Comparison of ENCODE assay signal across 23 mouse cellular contexts in genomic region chr3:70533593-70534321, GRCm38 (mm10).
"Had no signal": no experiment of that assay in that cellular context is flagged by ENCODE, and none has a peak within 500 bp of the region (broad histone marks: within the 10 kb centered on the region; RNA-seq: fewer than 3 reads in every experiment).

No protein-coding gene starts in this region.

- H3K4me3 ChIP-seq: kidney, embryonic 15.5 days; limb, embryonic 10.5 days; limb, embryonic 13.5 days; liver, embryonic 12.5 days; liver, embryonic 15.5 days; midbrain, embryonic 12.5 days; midbrain, embryonic 15.5 days; neural tube, embryonic 12.5 days; neural tube, embryonic 15.5 days had no signal

- H3K27ac ChIP-seq: kidney, embryonic 15.5 days; limb, embryonic 10.5 days; limb, embryonic 13.5 days; liver, embryonic 12.5 days; liver, embryonic 15.5 days; macrophage; midbrain, embryonic 12.5 days; midbrain, embryonic 15.5 days; neural tube, embryonic 12.5 days; neural tube, embryonic 15.5 days; stomach, postnatal 0 days had no signal

- DNase-seq: kidney, adult 8-10 months; kidney, postnatal 10 days; kidney, postnatal 36 days; liver; lung, adult 18-20 months; lung, postnatal 14 days; right cerebral cortex, adult 18-20 months; right cerebral cortex, postnatal 14 days; right cerebral cortex, postnatal 4 days; thymus, adult 2 months; thymus, postnatal 14 days; thymus, postnatal 4 days had no signal

- H3K9ac ChIP-seq: kidney, embryonic 15.5 days; limb, embryonic 13.5 days; liver, embryonic 12.5 days; liver, embryonic 15.5 days; midbrain, embryonic 12.5 days; midbrain, embryonic 15.5 days; neural tube, embryonic 12.5 days; neural tube, embryonic 15.5 days had no signal

- H3K36me3 ChIP-seq: kidney, embryonic 15.5 days; limb, embryonic 10.5 days; limb, embryonic 13.5 days; liver, embryonic 12.5 days; liver, embryonic 15.5 days; midbrain, embryonic 12.5 days; midbrain, embryonic 15.5 days; neural tube, embryonic 12.5 days; neural tube, embryonic 15.5 days had no signal

- H3K27me3 ChIP-seq: kidney, embryonic 15.5 days; limb, embryonic 13.5 days; liver, embryonic 12.5 days; liver, embryonic 15.5 days; midbrain, embryonic 12.5 days; midbrain, embryonic 15.5 days; neural tube, embryonic 12.5 days; neural tube, embryonic 15.5 days had no signal

- H3K9me3 ChIP-seq: kidney, embryonic 15.5 days; limb, embryonic 10.5 days; limb, embryonic 13.5 days; liver, embryonic 12.5 days; liver, embryonic 15.5 days; midbrain, embryonic 12.5 days; midbrain, embryonic 15.5 days; neural tube, embryonic 12.5 days; neural tube, embryonic 15.5 days had no signal

- H3K4me1 ChIP-seq: kidney, embryonic 15.5 days; limb, embryonic 10.5 days; limb, embryonic 13.5 days; liver, embryonic 12.5 days; liver, embryonic 15.5 days; midbrain, embryonic 12.5 days; midbrain, embryonic 15.5 days; neural tube, embryonic 12.5 days; neural tube, embryonic 15.5 days had no signal

- H3K4me2 ChIP-seq: kidney, embryonic 15.5 days; limb, embryonic 13.5 days; liver, embryonic 12.5 days; liver, embryonic 15.5 days; midbrain, embryonic 12.5 days; midbrain, embryonic 15.5 days; neural tube, embryonic 12.5 days; neural tube, embryonic 15.5 days had no signal

- ATAC-seq: liver, embryonic 12.5 days; midbrain, embryonic 15.5 days had no signal
